Mouse (Mus musculus) limb, embryonic 12.5 days (tissue): ENCODE measurements around the gene Adarb1. TPM values are rescaled to one million over a fixed set of nuclear protein-coding genes. Genes with fewer than 3 reads are reported as not detected.
"Not testable (repeated sequence)": the region's sequence is repeated elsewhere in the genome, so short reads cannot be mapped to it uniquely, and the experiment has no call there.

Experiments used
- ATAC-seq: fragments of 200-750 bp; cut with Nextera tagmentation; 2 replicates; pipeline ENCODE4 v1.8.0; 2017; ENCODE audit warnings: low read depth, moderate TSS enrichment; ENCODE audit not compliant: insufficient number of reproducible peaks, insufficient read depth, low FRiP score, low TSS enrichment
- H3K27ac ChIP-seq: fragments of 300-500 bp; sonication (generic); 2 replicates; pipeline ENCODE4 v1.5.1; 2016; ENCODE audit warnings: mild to moderate bottlenecking, moderate library complexity
- H3K27me3 ChIP-seq: fragments of 300-500 bp; sonication (generic); 2 replicates; pipeline ENCODE4 v1.6.1; 2016; ENCODE audit warnings: mild to moderate bottlenecking, moderate library complexity
- H3K36me3 ChIP-seq: fragments of 300-500 bp; sonication (generic); 2 replicates; pipeline ENCODE4 v1.6.1; 2016; ENCODE audit warnings: mild to moderate bottlenecking, moderate library complexity
- H3K4me1 ChIP-seq: fragments of 300-500 bp; sonication (generic); replicated peaks from 2 replicates; pipeline ENCODE4 v1.6.1; 2016
- H3K4me2 ChIP-seq: fragments of 300-500 bp; sonication (generic); 2 replicates; pipeline ENCODE4 v1.6.1; 2016; ENCODE audit warnings: mild to moderate bottlenecking, moderate library complexity
- H3K4me3 ChIP-seq: fragments of 300-500 bp; sonication (generic); replicated peaks from 2 replicates; pipeline ENCODE4 v1.5.1; 2016; ENCODE audit warnings: mild to moderate bottlenecking
- H3K9ac ChIP-seq: fragments of 300-500 bp; sonication (generic); replicated peaks from 2 replicates; pipeline ENCODE4 v1.6.1; 2016; ENCODE audit warnings: mild to moderate bottlenecking, moderate library complexity
- H3K9me3 ChIP-seq: fragments of 300-500 bp; sonication (generic); 2 replicates; pipeline ENCODE4 v1.6.1; 2016; ENCODE audit warnings: mild to moderate bottlenecking, moderate library complexity
- WGBS: fragments of 180-500 bp; shearing (Covaris S2); methylation state at CpG from one replicate; pipeline ENCODE4 v1.1.7; 2016; 5-methylcytosine and 5-hydroxymethylcytosine counted together
- polyA plus RNA-seq: library from polyadenylated mRNA; unstranded; fragments of >200 nt; fragmentation: Nextera tagmentation; extraction: Ambion mirVana; gene quantifications from 2 replicates; pipeline ENCODE4 v1.2.1, GENCODE M21; 2016

Gene Adarb1
- polyA plus RNA-seq, 1 experiment from 2014 or later, result 6.4 TPM

DNA sequence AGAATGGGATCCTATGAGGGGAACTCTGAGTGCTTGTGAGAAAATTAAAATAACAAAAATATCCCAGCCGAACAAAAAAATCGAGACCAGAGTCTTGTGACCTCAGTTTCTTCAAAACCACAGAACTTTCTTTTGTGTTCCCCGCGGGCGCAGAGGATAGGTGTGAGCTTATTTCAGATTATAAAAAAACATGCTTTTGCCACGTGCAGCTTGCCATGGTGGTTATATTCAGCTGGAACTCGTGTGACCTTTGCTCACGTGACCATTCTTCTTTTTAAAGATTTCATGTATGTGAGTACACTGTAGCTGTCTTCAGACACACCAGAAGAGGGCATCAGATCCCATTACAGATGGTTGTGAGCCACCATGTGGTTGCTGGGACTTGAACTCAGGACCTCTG is 128.5 kb downstream of the Adarb1 start:
- WGBS, result 90% methylated on average over 8 of the region's 8 CpGs
- no peak for ATAC-seq
- no peak overlapping the region for H3K4me2 ChIP-seq
- H3K4me1 ChIP-seq, result peaks cover 5% of the 10 kb centered on the region
- peaks cover 7% of the 10 kb centered on the region for H3K36me3 ChIP-seq
- H3K27ac ChIP-seq, result no peak overlapping the region
- H3K27me3 ChIP-seq, result no peaks in the 10 kb centered on the region
- no peak overlapping the region for H3K4me3 ChIP-seq
- H3K9me3 ChIP-seq, result no peaks in the 10 kb centered on the region
- no peak overlapping the region for H3K9ac ChIP-seq

DNA sequence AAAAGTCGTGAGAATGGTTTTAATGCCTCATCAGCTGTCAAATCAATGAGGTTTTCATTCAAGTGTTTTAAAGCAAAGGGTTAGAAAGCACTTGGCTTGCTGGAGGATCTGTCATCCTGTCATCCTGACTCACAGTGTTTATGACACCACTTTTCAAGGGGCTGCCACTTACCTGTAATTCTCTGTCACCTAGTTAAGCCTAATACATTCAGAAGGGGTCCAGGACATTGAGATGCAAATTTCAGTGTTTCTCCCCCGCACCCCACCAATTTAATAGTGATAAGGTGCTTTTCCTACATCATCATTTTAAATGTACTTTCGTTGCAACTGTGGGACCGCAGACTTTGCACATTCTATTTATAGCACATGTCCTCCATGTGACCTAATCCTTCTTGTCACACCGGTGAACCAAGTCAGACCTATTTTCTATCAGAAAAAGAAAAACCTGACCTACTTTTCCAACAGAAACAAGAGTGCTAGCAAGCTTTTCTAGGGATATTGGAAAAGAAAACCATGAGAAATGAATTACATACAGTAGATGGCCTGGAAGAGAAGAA is 129.4 kb downstream of the Adarb1 start:
- no peak overlapping the region for H3K4me2 ChIP-seq
- H3K4me3 ChIP-seq, result no peak overlapping the region
- no peaks in the 10 kb centered on the region for H3K27me3 ChIP-seq
- WGBS, result 64% methylated on average over 5 of the region's 5 CpGs
- peaks cover 4% of the 10 kb centered on the region; the same call in 1 of the 2 replicates for H3K36me3 ChIP-seq
- peaks cover 13% of the 10 kb centered on the region for H3K4me1 ChIP-seq
- no peak for ATAC-seq
- H3K9ac ChIP-seq, result no peak overlapping the region
- no peaks in the 10 kb centered on the region for H3K9me3 ChIP-seq
- H3K27ac ChIP-seq, result no peak overlapping the region

DNA sequence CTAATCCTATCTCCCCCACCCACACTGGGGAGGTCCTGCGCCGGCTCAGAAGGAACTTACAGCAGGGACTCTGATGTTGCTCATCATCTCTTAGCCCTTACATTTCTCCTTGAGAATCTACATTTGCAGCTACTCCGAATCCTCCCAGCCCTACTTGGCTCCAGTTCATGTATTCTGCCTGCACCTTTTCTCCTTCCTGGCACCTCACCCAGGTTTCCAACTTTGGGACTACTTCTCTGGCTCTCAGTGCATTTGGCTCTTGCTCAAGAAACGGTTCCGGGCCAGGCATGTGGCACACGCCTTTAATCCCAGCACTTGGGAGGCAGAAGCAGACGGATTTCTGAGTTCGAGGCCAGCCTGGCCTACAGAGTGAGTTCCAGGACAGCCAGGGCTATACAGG is 130.4 kb downstream of the Adarb1 start:
- Histone ChIP-seq H3K4me1 (peaks cover 17% of the 10 kb centered on the region), H3K4me2 (no peak overlapping the region), H3K4me3 (no peak overlapping the region), H3K36me3 (no peaks in the 10 kb centered on the region), H3K9me3 (no peaks in the 10 kb centered on the region), H3K9ac (no peak overlapping the region), H3K27me3 (no peaks in the 10 kb centered on the region), H3K27ac (no peak overlapping the region)
- WGBS, result 87% methylated on average over 8 of the region's 8 CpGs
- ATAC-seq, result no peak

DNA sequence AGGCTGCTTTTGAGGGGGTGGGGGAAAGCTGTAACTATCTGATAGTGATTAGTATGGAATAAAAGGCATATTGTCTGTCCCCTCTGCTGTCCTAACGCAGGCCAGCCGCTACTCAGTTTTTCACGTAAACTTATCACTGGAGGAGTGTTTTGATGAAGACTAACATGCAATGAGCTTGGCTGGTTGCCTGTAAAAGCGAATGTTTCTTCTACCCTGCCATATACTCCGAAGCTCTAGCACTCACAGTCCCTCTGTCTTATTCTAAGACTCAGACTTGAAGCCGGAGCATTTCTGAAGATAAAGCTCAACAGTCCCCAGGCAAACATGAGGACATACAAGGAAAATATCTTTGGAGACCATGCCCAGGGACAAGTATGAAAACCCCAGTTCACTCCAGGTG is 133.2 kb downstream of the Adarb1 start:
- Histone ChIP-seq H3K4me1 (peaks cover 17% of the 10 kb centered on the region), H3K27ac (no peak overlapping the region), H3K9me3 (no peaks in the 10 kb centered on the region), H3K4me3 (no peak overlapping the region), H3K27me3 (no peaks in the 10 kb centered on the region), H3K36me3 (no peaks in the 10 kb centered on the region), H3K4me2 (no peak overlapping the region), H3K9ac (no peak overlapping the region)
- ATAC-seq, result no peak
- WGBS, result 80% methylated on average over 6 of the region's 6 CpGs

DNA sequence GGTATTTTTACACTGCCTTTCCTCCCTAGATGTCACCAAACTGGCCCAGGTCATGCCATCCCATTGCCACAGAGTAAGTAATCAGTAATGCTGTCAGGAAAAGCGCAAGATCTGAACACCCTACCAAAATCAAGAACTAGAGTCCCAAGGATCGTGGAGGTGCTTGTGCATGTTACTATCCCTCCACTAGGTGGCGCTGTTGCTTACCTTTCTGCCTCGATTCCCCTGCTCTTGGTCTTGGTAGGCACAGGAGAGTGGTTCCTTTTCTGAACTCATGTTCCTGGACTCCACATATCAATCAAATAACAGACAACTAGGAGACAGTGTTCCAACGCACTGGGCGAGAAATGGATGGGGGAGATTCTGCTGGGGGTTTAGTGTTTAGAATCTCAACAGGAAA is 135.2 kb downstream of the Adarb1 start:
- no peak for ATAC-seq
- Histone ChIP-seq H3K27ac (no peak overlapping the region), H3K9ac (no peak overlapping the region), H3K36me3 (no peaks in the 10 kb centered on the region), H3K4me3 (no peak overlapping the region), H3K9me3 (no peaks in the 10 kb centered on the region), H3K4me2 (no peak overlapping the region), H3K27me3 (no peaks in the 10 kb centered on the region; the same call in 1 of the 2 replicates), H3K4me1 (peaks cover 17% of the 10 kb centered on the region)
- 18% methylated on average over 6 of the region's 6 CpGs for WGBS

DNA sequence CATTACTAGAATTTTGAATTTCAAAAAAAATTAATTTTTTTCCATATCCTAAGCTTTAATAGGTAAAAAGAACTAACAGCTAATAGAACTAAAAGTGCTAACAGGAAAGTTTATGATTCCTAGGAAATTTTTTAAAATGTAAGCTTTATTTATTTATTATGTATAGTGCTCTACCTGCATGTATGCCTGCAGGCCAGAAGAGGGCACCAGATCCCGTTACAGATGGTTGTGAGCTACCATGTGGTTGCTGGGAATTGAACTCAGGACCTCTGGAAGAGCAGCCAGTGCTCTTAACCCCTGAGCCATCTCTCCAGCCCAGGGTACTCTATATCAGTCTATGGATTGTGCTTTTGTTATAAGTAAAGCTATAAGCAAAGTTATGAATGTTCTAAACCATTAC is 136.0 kb downstream of the Adarb1 start:
- H3K9me3 ChIP-seq, H3K27me3 ChIP-seq, H3K36me3 ChIP-seq, H3K4me2 ChIP-seq, H3K9ac ChIP-seq, H3K4me3 ChIP-seq, ATAC-seq, H3K27ac ChIP-seq: not testable (repeated sequence)
- 85% methylated on average over 1 of the region's 1 CpGs for WGBS
- peaks cover 17% of the 10 kb centered on the region for H3K4me1 ChIP-seq

DNA sequence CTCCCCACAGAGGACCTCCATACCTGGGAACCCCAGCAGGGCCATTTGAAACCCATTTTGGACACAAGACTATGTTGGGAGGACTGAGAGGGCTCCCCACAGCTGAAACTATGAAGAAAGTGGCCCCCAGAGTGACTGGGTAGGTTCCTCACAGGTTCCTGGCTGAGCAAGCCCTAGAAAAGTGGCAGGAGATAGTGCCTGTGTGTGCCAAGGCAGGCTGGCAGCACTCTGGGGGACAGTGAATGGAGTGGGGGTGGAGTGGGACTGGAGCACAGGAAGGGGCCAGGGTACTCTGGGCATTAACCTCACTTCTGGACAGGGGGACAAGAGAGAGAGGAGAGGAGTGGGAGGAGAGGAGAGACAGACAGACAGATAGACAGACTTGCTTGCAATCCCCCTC is 144.3 kb downstream of the Adarb1 start:
- no peak overlapping the region for H3K9ac ChIP-seq
- H3K27me3 ChIP-seq, result no peaks in the 10 kb centered on the region; the same call in 1 of the 2 replicates
- no peaks in the 10 kb centered on the region for H3K9me3 ChIP-seq
- no peak for ATAC-seq
- peaks cover 23% of the 10 kb centered on the region for H3K36me3 ChIP-seq
- H3K4me1 ChIP-seq, result no peaks in the 10 kb centered on the region
- no peak overlapping the region for H3K27ac ChIP-seq
- H3K4me2 ChIP-seq, result no peak overlapping the region
- H3K4me3 ChIP-seq, result no peak overlapping the region

DNA sequence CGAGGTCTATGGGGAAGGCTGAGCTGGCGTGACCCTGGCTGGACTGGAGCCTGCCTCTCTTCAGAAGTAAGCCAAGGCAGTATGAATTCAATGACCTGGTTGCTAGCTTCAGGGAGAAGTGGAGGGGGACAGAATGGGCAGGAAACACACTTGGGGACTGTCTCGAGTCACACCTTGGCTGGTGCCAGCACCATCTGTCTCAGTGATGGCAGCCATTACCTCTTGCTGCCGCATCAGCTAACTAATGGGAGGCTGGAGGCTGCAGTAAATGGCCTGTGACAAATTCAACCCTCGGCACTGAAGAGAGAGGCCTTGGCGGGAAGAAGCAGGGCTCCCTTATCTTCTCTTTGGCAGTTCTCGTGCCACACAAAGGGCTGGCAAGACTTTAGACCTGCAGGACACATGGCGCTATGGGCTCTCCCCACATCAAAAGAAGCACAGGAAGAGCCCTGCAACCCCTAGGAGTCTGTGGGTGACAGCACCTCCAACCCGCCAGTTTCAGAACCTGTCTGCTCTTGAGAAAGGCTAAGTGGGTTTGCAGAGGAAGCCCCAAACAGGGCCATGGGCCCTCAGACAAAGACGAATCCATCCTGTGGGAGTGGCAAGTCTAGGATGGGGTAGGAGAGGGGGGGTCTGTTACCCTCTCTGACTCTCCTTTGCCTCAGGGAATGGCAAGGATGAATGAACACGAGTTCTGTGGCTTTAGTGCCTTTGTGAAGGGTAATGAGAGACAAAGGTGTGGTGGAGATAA is 144.9 kb downstream of the Adarb1 start:
- Histone ChIP-seq H3K4me2 (no peak overlapping the region), H3K36me3 (peaks cover 30% of the 10 kb centered on the region), H3K27ac (no peak overlapping the region), H3K27me3 (no peaks in the 10 kb centered on the region; the same call in 1 of the 2 replicates), H3K9me3 (no peaks in the 10 kb centered on the region), H3K4me1 (no peaks in the 10 kb centered on the region), H3K4me3 (no peak overlapping the region), H3K9ac (no peak overlapping the region)
- WGBS, result 56% methylated on average over 11 of the region's 11 CpGs
- ATAC-seq, result no peak

DNA sequence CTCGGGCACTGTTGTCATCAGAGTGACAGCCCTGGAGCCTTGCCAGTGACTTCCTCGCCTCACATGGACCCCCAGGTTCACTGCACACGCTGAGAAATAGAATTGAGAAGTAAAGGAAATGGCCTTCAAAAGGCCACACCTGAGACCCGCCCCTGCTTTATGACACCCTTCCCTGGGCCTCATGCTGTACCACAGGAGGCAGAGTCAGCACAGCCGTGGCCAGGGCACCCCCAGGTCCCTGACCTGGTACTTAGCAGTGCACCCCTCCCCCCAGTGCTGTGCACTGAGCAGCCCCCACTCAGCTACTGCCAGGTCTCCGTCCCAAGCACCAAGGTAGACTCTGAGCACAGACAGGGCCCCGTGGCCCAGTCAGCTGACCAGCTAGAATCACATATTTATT is 148.9 kb downstream of the Adarb1 start:
- H3K9ac ChIP-seq, result no peak overlapping the region
- H3K4me3 ChIP-seq, result no peak overlapping the region
- 83% methylated on average over 7 of the region's 7 CpGs for WGBS
- no peak overlapping the region for H3K27ac ChIP-seq
- ATAC-seq, result no peak
- H3K4me2 ChIP-seq, result no peak overlapping the region
- peaks cover 70% of the 10 kb centered on the region for H3K36me3 ChIP-seq
- no peaks in the 10 kb centered on the region; the same call in 1 of the 2 replicates for H3K27me3 ChIP-seq
- no peaks in the 10 kb centered on the region for H3K4me1 ChIP-seq
- no peaks in the 10 kb centered on the region for H3K9me3 ChIP-seq

DNA sequence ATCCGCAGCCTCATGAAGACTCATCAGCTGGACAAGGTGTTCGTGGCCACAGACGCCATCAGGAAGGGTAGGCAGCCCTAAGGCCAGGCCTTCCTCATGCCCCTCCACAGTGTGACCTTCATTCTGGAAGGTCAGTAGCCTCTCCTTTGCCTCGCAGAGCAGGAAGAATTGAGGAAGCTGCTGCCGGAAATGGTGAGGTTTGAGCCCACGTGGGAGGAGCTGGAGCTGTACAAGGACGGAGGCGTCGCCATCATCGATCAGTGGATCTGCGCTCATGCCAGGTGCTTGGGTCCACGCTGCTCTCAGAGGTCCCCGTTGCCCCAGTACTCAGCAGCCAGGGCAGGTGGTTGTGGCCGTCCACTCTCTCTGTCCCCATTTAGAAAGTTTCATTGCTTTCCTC is 151.0 kb downstream of the Adarb1 start:
- no peak overlapping the region for H3K9ac ChIP-seq
- H3K36me3 ChIP-seq, result peaks cover 91% of the 10 kb centered on the region
- H3K27ac ChIP-seq, result no peak overlapping the region
- no peaks in the 10 kb centered on the region for H3K9me3 ChIP-seq
- ATAC-seq, result no peak
- H3K4me1 ChIP-seq, result no peaks in the 10 kb centered on the region
- no peak overlapping the region for H3K4me3 ChIP-seq
- H3K27me3 ChIP-seq, result no peaks in the 10 kb centered on the region
- H3K4me2 ChIP-seq, result no peak overlapping the region
- 93% methylated on average over 14 of the region's 14 CpGs for WGBS

DNA sequence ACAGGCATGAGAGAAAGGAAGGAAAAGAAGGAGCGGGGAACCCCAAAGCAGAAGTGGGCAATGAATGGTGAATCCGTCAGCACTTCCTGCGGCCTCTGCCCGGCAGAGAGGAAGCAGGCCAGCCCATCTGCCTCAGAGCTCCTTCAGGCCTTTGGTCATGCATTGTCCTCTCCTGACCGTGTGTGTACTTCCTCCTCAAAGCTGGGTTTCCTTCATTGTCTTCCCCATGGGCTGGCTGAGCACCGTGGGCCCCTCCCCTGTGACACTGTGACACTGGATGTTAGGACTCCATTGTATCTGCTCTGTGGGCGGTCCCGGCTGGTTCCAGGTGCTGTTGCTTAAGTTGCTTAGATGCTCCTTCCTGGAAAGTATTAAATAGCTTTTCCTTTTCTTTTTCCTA is 151.8 kb downstream of the Adarb1 start:
- Histone ChIP-seq H3K27me3 (no peaks in the 10 kb centered on the region), H3K27ac (no peak overlapping the region), H3K9me3 (no peaks in the 10 kb centered on the region), H3K36me3 (peaks cover 98% of the 10 kb centered on the region), H3K9ac (no peak overlapping the region), H3K4me3 (no peak overlapping the region), H3K4me1 (no peaks in the 10 kb centered on the region), H3K4me2 (no peak overlapping the region)
- WGBS, result 85% methylated on average over 8 of the region's 8 CpGs
- ATAC-seq, result no peak
